ENCODE assay signal across 15 mouse cellular contexts in genomic region chr19:18887646-18888407, GRCm38 (mm10).
DNase-seq lines count a peak whose midpoint lies in the region; ATAC-seq lines count a peak whose summit lies in the region.
"Had no signal": no experiment of that assay in that cellular context is flagged by ENCODE, and none has a peak within 500 bp of the region (broad histone marks: within the 10 kb centered on the region; RNA-seq: fewer than 3 reads in every experiment).

No protein-coding gene starts in this region.

- H3K36me3 ChIP-seq in neural tube, embryonic 11.5 days (ENCODE audit: control insufficient read depth, insufficient read depth, low read length), result no peaks in the 10 kb centered on the region
- no peaks in the 10 kb centered on the region for H3K36me3 ChIP-seq in midbrain, embryonic 14.5 days (ENCODE audit: control insufficient read depth, insufficient read depth, low read length)
- no peaks in the 10 kb centered on the region for H3K36me3 ChIP-seq in liver, embryonic 11.5 days (ENCODE audit: control insufficient read depth, insufficient read depth, low read length)
- H3K36me3 ChIP-seq: heart, embryonic 10.5 days; liver, embryonic 15.5 days had no signal

- peak; percentile 18 for DNase-seq in embryo, embryonic 10.5 days (ENCODE audit: low spot score)
- no peak for DNase-seq in embryo, embryonic 9.5 days (ENCODE audit: extremely low spot score)
- no peak for DNase-seq in neural tube, embryonic 11.5 days (ENCODE audit: low spot score)
- DNase-seq in neural tube, embryonic 10.5 days (ENCODE audit: extremely low spot score, low spot score), result no peak
- DNase-seq in midbrain, embryonic 14.5 days, result peak; percentile 29
- no peak for DNase-seq in thymus, postnatal 4 days
- no peak for DNase-seq in cerebellum, postnatal 36 days
- DNase-seq in liver, embryonic 11.5 days (ENCODE audit: low spot score), result no peak
- DNase-seq: adrenal gland, postnatal 10 days; gastrocnemius, adult 2 months; retina, postnatal 1 day; spleen, adult 18-20 months had no signal

- H3K4me1 ChIP-seq in neural tube, embryonic 11.5 days (ENCODE audit: control insufficient read depth, insufficient read depth, low read length), result peaks cover 6% of the 10 kb centered on the region
- peaks cover 12% of the 10 kb centered on the region; the same call in 1 of the 2 replicates for H3K4me1 ChIP-seq in midbrain, embryonic 14.5 days (ENCODE audit: control insufficient read depth, insufficient read depth, low read length)
- no peaks in the 10 kb centered on the region for H3K4me1 ChIP-seq in liver, embryonic 11.5 days (replicated peaks; ENCODE audit: control insufficient read depth, insufficient read depth, low read length)
- H3K4me1 ChIP-seq: liver, embryonic 15.5 days had no signal

- no peak for ATAC-seq in neural tube, embryonic 11.5 days (ENCODE audit: insufficient read depth, low FRiP score, low TSS enrichment)
- no peak for ATAC-seq in midbrain, embryonic 14.5 days (ENCODE audit: low FRiP score, low TSS enrichment)
- no peak for ATAC-seq in liver, embryonic 11.5 days (replicated peaks; ENCODE audit: low FRiP score)

- 35% methylated on average over 11 of the region's 11 CpGs for WGBS in neural tube, embryonic 11.5 days
- 27% methylated on average over 11 of the region's 11 CpGs for WGBS in midbrain, embryonic 14.5 days
- WGBS in liver, embryonic 11.5 days, result 52% methylated on average over 11 of the region's 11 CpGs

- H3K9me3 ChIP-seq in neural tube, embryonic 11.5 days (ENCODE audit: control insufficient read depth, low read length), result no peaks in the 10 kb centered on the region
- H3K9me3 ChIP-seq in midbrain, embryonic 14.5 days (ENCODE audit: control insufficient read depth, low read length), result no peaks in the 10 kb centered on the region
- H3K9me3 ChIP-seq in liver, embryonic 11.5 days (ENCODE audit: control insufficient read depth, low read length), result no peaks in the 10 kb centered on the region
- H3K9me3 ChIP-seq: heart, embryonic 10.5 days; liver, embryonic 15.5 days had no signal

- H3K27me3 ChIP-seq in neural tube, embryonic 11.5 days (ENCODE audit: control insufficient read depth, insufficient read depth, low read length), result no peaks in the 10 kb centered on the region
- no peaks in the 10 kb centered on the region for H3K27me3 ChIP-seq in midbrain, embryonic 14.5 days (ENCODE audit: control insufficient read depth, insufficient read depth, low read length)
- no peaks in the 10 kb centered on the region for H3K27me3 ChIP-seq in liver, embryonic 11.5 days (replicated peaks; ENCODE audit: control insufficient read depth, insufficient read depth, low read length)
- H3K27me3 ChIP-seq: liver, embryonic 15.5 days had no signal

- 0 out of 2 replicates have a peak overlapping the region, but pooled peaks have one; percentile 27 for H3K27ac ChIP-seq in neural tube, embryonic 11.5 days (ENCODE audit: low read depth, low read length)
- peak overlapping the region; percentile 83 for H3K27ac ChIP-seq in midbrain, embryonic 14.5 days (replicated peaks; ENCODE audit: low read depth, low read length)
- no peak overlapping the region for H3K27ac ChIP-seq in liver, embryonic 11.5 days (ENCODE audit: low read depth, low read length)
- H3K27ac ChIP-seq: gastrocnemius, adult 2 months; heart, embryonic 10.5 days; liver, embryonic 15.5 days; macrophage had no signal

- H3K4me2 ChIP-seq in neural tube, embryonic 11.5 days (ENCODE audit: low read depth), result no peak overlapping the region
- H3K4me2 ChIP-seq in midbrain, embryonic 14.5 days (ENCODE audit: low read length), result peak overlapping the region; percentile 56
- H3K4me2 ChIP-seq in liver, embryonic 11.5 days, result no peak overlapping the region
- H3K4me2 ChIP-seq: liver, embryonic 15.5 days had no signal

- no peak overlapping the region for H3K4me3 ChIP-seq in neural tube, embryonic 11.5 days (ENCODE audit: low read depth, low read length)
- no peak overlapping the region for H3K4me3 ChIP-seq in midbrain, embryonic 14.5 days (replicated peaks; ENCODE audit: low read depth, low read length)
- no peak overlapping the region for H3K4me3 ChIP-seq in liver, embryonic 11.5 days (ENCODE audit: low read depth, low read length)
- H3K4me3 ChIP-seq: gastrocnemius, adult 2 months; liver, embryonic 15.5 days had no signal

- no peak overlapping the region for H3K9ac ChIP-seq in neural tube, embryonic 11.5 days (ENCODE audit: low read length)
- H3K9ac ChIP-seq in midbrain, embryonic 14.5 days (replicated peaks; ENCODE audit: low read length), result no peak overlapping the region
- H3K9ac ChIP-seq in liver, embryonic 11.5 days (ENCODE audit: low read depth, low read length), result no peak overlapping the region
- H3K9ac ChIP-seq: liver, embryonic 15.5 days had no signal

Comparison
In these comparisons a context has a peak if more than half of its experiments do, and no peak if none do; other contexts are left out.
1. DNase-seq: peak in embryo, embryonic 10.5 days (single experiment) and midbrain, embryonic 14.5 days (single experiment); none in embryo, embryonic 9.5 days (single experiment), neural tube, embryonic 11.5 days (single experiment), neural tube, embryonic 10.5 days (single experiment), thymus, postnatal 4 days (single experiment), cerebellum, postnatal 36 days (0 of 2) and liver, embryonic 11.5 days (single experiment).